10 mouse cellular contexts compared by ENCODE assay signal in the genomic region with DNA sequence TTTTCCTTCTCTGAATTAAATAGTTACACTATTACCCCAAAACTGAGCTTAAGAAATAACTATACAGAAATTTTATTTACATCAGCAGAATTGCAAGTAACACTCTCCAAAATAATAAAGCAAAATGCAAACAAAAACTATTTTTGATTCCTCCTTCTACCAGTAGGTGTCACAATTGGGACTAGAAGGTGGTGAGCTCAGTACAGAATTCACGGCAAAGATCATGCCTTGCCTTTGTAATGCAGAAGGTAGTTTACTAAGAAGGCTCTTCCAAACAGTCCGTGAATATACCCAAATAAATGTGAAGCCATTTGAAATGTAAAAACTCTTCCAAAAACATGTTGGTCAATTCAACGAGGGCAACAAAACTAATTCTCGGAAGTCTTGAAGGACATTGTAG.
DNase-seq lines count a peak whose midpoint lies in the region; ATAC-seq lines count a peak whose summit lies in the region.
"Had no signal": no experiment of that assay in that cellular context is flagged by ENCODE, and none has a peak within 500 bp of the region (broad histone marks: within the 10 kb centered on the region; RNA-seq: fewer than 3 reads in every experiment).

No protein-coding gene starts in this region.

- peaks cover 10% of the 10 kb centered on the region; the same call in 1 of the 2 replicates for H3K27me3 ChIP-seq in hindbrain, embryonic 15.5 days
- H3K27me3 ChIP-seq in hindbrain, embryonic 13.5 days, result peaks cover 28% of the 10 kb centered on the region
- H3K27me3 ChIP-seq in embryonic facial prominence, embryonic 14.5 days (replicated peaks; ENCODE audit: control insufficient read depth, insufficient read depth, low read length), result no peaks in the 10 kb centered on the region
- H3K27me3 ChIP-seq: heart, embryonic 13.5 days had no signal

- DNase-seq in 3T3-L1 (ENCODE audit: low read depth, low spot score) (peak; percentile 63), NIH3T3 (ENCODE audit: low read depth) (peak; percentile 50)
- peak; percentile 77 for DNase-seq in embryonic facial prominence, embryonic 14.5 days (ENCODE audit: low spot score)
- DNase-seq in right cerebral cortex, postnatal 14 days, result no peak
- no peak for DNase-seq in yolk sac, embryonic 10.5 days (ENCODE audit: low spot score)
- DNase-seq in lung, postnatal 14 days, result no peak
- DNase-seq: lung, adult 2 months had no signal

- no peak overlapping the region for H3K27ac ChIP-seq in hindbrain, embryonic 15.5 days (replicated peaks)
- H3K27ac ChIP-seq in hindbrain, embryonic 13.5 days, result no peak overlapping the region
- no peak overlapping the region for H3K27ac ChIP-seq in embryonic facial prominence, embryonic 14.5 days (replicated peaks; ENCODE audit: low read depth, low read length)
- H3K27ac ChIP-seq: heart, embryonic 13.5 days had no signal

- H3K4me3 ChIP-seq in hindbrain, embryonic 15.5 days, result no peak overlapping the region
- no peak overlapping the region for H3K4me3 ChIP-seq in hindbrain, embryonic 13.5 days
- no peak overlapping the region for H3K4me3 ChIP-seq in embryonic facial prominence, embryonic 14.5 days (ENCODE audit: low read depth, low read length)
- H3K4me3 ChIP-seq: heart, embryonic 13.5 days had no signal

- peaks cover 8% of the 10 kb centered on the region; the same call in 1 of the 2 replicates for H3K4me1 ChIP-seq in hindbrain, embryonic 15.5 days (replicated peaks)
- H3K4me1 ChIP-seq in hindbrain, embryonic 13.5 days (replicated peaks), result peaks cover 16% of the 10 kb centered on the region
- no peaks in the 10 kb centered on the region for H3K4me1 ChIP-seq in embryonic facial prominence, embryonic 14.5 days (ENCODE audit: control insufficient read depth, insufficient read depth, low read length)

- H3K4me2 ChIP-seq in hindbrain, embryonic 15.5 days, result 0 out of 2 replicates have a peak overlapping the region, but pooled peaks have one; percentile 9
- H3K4me2 ChIP-seq in hindbrain, embryonic 13.5 days, result no peak overlapping the region
- no peak overlapping the region for H3K4me2 ChIP-seq in embryonic facial prominence, embryonic 14.5 days (ENCODE audit: low read depth, low read length)
- H3K4me2 ChIP-seq: heart, embryonic 13.5 days had no signal

- H3K9me3 ChIP-seq in hindbrain, embryonic 15.5 days, result no peaks in the 10 kb centered on the region
- no peaks in the 10 kb centered on the region for H3K9me3 ChIP-seq in hindbrain, embryonic 13.5 days
- no peaks in the 10 kb centered on the region for H3K9me3 ChIP-seq in embryonic facial prominence, embryonic 14.5 days (ENCODE audit: control insufficient read depth, low read length)
- H3K9me3 ChIP-seq: heart, embryonic 13.5 days had no signal

- WGBS in hindbrain, embryonic 15.5 days, result 31% methylated on average over 4 of the region's 4 CpGs
- whole genome bisulfite sequencing in hindbrain, embryonic 13.5 days, result 31% methylated on average over 4 of the region's 4 CpGs
- 34% methylated on average over 4 of the region's 4 CpGs for WGBS in embryonic facial prominence, embryonic 14.5 days

- H3K9ac ChIP-seq in hindbrain, embryonic 15.5 days, result no peak overlapping the region
- no peak overlapping the region for H3K9ac ChIP-seq in hindbrain, embryonic 13.5 days
- no peak overlapping the region for H3K9ac ChIP-seq in embryonic facial prominence, embryonic 14.5 days (ENCODE audit: low read depth, low read length)
- H3K9ac ChIP-seq: heart, embryonic 13.5 days had no signal

- no peak for ATAC-seq in hindbrain, embryonic 15.5 days (ENCODE audit: low FRiP score, low read depth)
- ATAC-seq in hindbrain, embryonic 13.5 days (ENCODE audit: low FRiP score), result no peak
- peak; percentile 41; the same call in 1 of the 2 replicates for ATAC-seq in embryonic facial prominence, embryonic 14.5 days (ENCODE audit: low read depth)

- no peaks in the 10 kb centered on the region for H3K36me3 ChIP-seq in hindbrain, embryonic 15.5 days
- H3K36me3 ChIP-seq in hindbrain, embryonic 13.5 days, result no peaks in the 10 kb centered on the region
- no peaks in the 10 kb centered on the region for H3K36me3 ChIP-seq in embryonic facial prominence, embryonic 14.5 days (ENCODE audit: control insufficient read depth, insufficient read depth, low read length)
- H3K36me3 ChIP-seq: heart, embryonic 13.5 days had no signal

Comparison
In these comparisons a context has a peak if more than half of its experiments do, and no peak if none do; other contexts are left out.
1. DNase-seq: peak in 3T3-L1 (single experiment), NIH3T3 (single experiment) and embryonic facial prominence, embryonic 14.5 days (single experiment); none in right cerebral cortex, postnatal 14 days (single experiment), yolk sac, embryonic 10.5 days (single experiment) and lung, postnatal 14 days (single experiment).